Mouse (Mus musculus): ENCODE measurements around the gene Ptpn1.

DNA sequence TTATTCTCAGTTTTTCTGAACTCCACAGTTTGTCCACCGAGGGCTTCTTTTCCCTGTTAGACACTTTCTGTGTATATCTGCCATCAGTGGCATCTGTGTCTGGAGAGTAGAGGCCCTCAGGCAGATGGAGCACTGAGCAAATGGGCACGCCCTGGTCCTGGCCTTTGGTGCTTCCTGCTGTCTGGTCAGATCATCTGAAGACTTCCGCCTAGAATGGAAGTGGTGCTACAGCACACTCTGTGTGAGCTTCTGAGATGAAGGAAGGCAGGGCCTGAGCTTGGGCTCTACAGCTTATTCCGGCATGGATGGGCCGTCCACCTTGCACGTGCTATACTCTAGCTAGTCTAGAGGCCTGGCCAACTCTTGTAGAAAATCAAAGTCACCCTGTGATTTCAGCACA is 30.5 kb downstream of the Ptpn1 start:
- no peak for TF ChIP-seq CTCF (conservative IDR thresholded peaks at IDR 0.05; ENCODE audit: low read length)
- no peak for TF ChIP-seq NANOG (IDR thresholded peaks at IDR 0.05; ENCODE audit: borderline replicate concordance, low read length)
- no peak for TF ChIP-seq POU5F1 (IDR thresholded peaks at IDR 0.05; ENCODE audit: borderline replicate concordance, low read length)

Data from E14TG2a.4 (cell line).